Mouse (Mus musculus) induced T-regulatory cell, adult 2 months (primary cell): ENCODE results near the gene Slc5a10.
A peak's percentile ranks its signal among the peaks of the same experiment; 100 is the strongest.
"Not testable (repeated sequence)": the region's sequence is repeated elsewhere in the genome, so short reads cannot be mapped to it uniquely, and the experiment has no call there.

Source experiments
- DNase-seq: peaks from one replicate; pipeline ENCODE4 v3.0.0-alpha.2; 2012; ENCODE audit warnings: low read depth

The Slc5a10 gene

DNA sequence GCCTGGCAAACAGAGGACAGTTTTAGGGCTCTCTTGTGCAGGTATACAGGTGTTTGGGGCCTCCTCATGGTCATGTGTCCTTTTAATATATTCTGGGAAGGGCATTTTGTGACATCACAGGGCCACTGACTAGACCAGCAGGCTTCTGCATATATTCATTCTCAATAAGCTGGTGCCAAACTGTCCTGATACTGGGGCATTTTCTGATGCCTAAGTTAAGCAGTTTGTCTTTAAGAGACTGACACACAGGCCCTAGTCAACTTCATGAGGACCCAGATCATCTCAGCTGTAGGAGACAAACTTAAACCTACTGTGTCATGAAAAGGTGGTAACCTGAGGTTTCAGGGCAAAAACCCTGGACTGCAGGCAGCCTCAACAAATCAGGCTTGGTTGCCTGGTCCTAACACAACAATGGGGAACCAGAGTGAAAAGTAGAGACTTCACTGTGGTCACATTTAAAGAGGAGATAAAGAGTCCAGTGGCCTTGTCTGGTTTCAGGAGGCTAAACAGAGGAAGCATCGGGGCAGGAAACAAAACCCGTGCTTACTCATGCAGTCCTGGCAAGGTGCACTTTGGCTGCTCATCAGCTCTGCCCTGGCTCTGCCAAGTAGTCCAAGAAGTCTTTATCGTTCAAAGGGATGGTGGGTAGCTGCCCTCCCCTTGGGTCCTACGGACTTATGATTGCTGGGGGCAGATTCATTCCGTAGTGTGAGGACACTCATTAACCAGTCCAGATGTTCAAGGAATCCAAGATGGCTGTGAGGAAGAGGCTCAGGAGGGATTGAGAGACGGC is 72.5 kb downstream of the Slc5a10 start:
- DNase-seq: peak; percentile 79

DNA sequence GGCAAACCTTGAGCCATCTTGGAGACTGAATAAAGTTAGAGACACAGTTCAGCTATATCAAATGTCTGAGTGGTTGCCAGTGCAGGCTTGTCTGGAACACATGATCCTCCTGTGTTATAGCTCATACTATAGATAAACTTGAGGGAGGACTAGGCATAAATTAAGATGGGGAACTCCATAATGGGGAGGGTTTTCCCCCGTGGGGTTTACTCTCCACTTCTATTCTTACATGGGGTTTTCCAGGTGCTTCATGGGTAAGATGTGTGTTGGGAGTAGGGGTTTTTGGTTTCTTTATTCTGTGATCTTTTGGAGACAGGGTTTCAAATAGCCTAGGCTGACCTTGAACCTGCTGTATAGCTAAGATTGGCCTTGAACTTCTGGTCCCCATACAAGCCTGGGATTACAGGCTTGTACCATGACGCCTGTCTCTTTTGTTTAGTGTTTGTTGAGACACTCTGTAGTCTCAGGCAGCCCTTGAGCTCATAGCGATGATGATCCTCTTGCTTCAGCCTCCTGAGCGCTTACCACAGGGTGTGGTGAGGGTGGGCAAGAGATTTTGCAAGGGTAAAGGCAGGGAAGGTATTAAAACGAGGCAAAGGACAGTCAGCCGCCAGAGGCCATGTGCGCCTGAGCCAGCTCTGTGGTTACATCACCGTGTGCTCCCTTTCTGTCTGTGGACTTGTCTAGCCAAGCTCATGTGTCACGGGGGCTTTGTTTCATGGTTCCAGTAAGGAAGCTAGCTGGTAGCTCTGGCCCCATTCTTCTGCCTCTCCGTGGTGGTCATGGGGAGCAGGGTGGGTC is 73.3 kb downstream of the Slc5a10 start:
- DNase-seq: peak; percentile 92

DNA sequence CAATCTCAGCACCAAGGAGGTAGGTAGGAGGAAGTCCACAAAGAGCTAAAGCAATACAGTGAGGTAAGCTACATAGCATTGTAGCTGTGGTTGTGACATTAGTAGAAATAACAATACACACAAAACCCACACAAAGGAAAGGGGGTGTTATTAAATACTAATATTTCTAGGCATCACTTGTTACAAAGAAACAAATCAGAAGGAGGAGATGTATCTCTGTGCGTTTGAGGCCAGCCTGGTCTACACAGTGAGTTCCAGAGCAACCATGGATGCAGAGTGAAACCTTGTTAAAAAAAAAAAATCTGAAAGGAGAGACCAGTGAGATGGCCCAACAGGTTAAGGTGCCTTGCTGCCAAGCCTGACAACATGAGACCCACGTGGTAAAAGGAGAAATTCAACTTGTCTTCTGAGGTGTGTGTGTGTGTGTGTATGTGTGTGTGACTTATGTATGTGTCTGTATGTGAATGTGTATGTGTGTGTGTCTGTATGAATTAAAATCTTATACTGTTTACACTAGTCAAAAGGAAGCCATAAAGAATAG is 74.1 kb downstream of the Slc5a10 start:
- DNase-seq: peak; percentile 48

DNA sequence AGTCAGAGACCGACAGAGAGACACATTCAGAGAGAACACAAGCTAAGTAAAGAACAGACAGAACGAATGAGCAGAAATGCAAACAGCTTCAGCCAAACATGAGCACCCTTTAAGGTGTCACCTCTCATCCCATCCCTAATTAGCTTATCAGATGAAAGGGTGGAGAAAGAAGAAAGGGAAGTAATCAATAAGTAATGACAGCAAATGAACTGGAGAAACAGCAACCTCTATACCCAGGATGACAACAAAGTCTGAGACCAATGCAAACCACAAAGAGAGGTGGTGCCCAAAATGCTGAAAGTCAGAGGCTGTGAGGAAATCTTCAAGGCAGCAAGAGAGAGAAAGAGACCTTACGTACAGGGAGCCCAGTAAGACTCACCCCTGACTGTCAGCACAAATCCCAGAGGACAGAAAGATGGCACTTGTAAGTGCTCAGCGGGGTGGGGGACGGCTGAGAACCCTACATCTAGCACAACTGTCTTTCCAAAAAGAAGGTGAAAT is 75.2 kb downstream of the Slc5a10 start:
- peak; percentile 81 for DNase-seq

DNA sequence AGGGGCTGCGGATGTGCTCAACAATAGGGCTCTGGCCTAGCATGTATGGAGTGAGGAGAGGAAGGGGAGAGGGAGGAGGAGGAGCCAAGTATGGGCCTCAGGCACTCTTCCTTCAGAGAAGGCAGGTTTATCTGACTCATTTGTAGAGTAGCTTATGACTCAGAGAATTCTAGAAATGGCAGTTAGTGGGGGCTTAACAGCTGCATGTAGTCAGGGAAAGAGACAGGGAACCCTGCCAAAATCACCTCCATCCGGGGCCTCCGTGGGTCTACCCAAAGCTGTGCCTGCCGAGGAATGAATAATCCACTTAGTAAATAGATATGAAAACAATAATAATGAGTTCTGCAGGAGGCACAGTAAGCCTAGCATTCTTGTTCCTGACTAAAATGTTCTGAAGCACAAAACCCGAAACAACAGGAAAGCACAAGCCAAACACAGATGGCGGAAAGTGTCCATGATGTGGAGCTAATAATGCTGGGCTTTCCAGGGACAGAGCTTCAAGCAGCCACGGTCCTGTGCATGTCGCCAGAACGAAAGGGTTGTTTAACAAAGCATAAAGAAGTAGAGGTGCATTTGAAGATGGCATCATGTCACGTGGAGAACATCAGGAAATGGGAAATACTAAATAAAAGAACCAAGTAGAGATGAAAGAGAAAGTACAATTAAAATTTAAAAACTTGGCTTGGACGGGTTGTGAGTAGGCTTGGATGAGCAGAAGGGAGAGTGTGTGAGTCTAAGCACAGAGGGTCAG is 75.9 kb downstream of the Slc5a10 start:
- peak; percentile 90 for DNase-seq

DNA sequence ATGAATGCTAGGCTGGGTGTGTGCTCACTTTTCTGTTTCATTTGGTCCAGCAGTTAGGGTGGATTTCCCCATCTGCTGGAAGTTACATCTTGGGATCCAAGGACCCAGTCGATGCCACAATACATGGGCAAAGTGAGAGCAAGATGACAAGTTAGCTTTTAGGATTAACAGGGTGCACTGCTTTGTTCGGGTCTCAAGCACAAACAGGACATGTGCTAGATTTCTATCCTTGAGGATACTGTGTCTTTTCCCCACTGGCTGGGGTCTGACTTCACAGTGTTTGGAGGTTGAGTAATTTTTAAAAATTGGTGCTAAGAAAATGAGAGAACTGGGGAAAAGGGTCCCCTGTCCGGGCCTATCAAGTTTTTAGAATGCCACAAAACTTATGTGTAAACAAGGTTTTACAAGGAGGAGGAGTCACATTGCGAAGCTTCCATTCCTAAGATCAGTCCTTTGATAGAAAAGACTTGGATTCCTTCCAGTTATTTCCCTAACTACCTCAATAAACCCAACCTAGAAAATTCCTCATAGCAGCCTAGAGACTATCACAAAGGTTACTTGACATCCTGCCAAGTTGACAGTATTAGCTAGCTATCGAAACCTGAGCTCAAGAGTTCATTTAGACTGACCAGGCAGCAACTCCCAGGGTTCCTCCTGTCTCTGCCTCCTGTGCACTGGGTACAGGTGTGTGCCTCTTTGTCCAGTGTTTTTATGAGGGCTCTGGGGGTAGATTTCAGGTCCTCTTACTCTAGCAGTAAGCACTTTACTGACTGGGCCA is 77.3 kb downstream of the Slc5a10 start:
- peak; percentile 39 for DNase-seq

DNA sequence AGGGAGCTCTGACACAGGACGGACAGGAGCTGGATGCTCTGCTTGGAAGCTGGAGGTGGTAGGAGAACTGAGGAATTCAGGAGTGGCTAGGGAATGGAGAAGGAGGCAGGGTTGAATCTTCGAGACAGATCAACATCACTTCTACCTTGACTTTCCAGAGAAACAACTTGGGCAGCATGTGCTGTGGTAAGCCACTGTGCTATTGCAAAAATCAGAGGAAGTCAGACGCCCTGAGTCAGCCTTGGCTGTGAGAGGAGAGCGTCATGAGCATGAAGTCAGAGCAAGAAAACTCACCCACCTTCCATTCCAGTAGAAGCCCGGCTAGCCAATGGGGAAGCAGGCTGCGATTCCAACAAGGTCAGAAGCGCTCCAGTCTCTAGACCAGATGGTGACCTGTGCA is 78.5 kb downstream of the Slc5a10 start:
- DNase-seq: peak; percentile 73

DNA sequence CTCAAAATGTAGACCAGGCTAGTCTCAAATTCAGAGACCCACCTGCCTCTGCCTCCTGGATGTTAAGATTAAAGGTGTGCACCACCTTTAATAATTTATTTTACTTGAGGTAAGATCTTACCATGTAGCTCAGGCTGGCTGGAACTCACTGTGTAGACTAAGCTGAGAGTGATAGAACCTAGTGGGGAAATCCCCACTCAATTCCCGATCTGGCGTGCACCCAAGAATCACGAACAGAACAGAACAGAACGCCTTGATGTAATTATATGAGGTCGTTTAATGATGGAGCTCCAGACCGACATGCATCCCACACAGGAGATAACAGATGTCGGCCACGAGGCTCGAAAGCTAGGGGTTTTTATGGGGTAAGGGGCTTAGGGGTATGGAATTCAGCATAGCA is 80.0 kb downstream of the Slc5a10 start:
- DNase-seq: peak; percentile 59

DNA sequence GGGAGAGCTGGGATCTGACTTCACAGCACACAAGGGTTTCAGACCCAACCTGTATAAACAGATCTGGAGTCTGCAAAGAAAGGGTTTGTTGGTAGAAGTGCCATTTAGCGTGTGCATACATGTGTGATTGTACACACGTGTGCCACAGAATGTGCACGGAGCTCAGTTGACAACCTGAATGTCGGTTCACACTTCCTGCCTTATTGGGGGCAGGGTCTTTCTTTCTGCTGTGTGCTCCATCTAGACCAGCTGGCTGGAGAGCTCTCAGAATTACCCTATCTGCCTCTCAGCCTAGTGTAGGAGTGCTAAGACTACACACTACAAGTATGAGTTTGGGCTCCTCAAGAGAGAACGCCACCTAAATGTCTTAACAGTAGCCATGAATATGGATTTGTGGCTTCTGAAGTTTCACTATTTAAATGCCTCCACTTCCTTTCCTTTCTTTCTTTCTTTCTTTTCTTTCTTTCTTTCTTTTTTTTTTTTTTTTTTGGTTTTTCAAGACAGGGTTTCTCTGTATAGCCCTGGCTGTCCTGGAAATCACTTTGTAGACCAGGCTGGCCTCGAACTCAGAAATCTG is 80.9 kb downstream of the Slc5a10 start:
- DNase-seq: peak; percentile 64

DNA sequence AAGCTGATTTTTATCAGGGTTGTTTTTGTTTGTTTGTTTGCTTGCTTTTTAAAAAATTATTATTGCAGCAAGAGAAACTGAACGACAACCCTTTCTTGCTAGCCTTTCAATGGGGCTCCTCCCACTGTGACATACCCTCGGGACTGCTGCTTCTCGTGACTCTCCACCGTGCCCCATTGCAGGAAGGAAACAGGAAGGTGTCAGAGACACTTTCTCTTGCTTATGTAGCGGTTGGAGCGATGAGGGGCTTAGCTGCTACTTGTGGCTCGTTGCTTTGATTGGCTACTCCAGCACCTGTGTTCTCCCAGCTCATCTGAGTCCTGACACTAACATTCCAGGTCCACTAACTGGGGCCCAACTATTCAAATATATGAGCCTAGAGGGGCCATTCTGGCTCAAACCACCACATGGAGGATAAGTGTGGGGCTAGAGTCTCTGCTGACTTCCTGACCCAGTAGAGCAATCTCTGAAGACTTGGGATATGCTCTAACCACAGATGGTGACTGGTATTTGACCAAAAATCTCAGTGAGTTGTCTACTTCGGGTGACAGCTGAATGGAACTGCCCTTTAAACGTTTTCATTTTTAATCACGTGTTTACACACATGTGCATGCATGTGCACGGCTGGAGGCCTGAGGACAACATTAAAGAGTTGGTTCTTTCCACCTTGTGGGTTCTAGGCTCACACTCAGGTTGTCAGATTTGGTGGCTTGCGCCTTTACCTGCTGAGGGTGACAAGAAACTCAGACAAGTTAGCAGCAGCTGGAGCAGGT is 81.7 kb downstream of the Slc5a10 start:
- DNase-seq: peak; percentile 83

DNA sequence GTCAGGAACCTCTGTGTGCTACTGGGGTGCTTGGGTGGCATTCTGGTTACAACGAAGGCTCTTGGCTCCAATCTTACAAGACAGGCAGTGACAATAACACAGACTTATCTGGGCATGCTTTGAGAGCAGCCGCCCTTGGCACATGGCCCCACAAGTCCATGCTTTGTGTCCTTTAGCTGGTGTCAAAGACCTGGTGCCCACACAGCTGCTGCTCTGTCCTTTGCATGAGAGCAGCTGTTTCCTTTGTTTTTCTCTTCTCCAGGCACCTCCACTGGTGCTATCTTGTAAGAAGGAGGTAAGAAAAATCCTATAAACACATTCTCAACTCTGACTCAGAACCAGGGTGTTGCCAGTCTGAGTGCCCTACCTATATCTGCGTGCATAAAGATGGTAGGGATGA is 82.8 kb downstream of the Slc5a10 start:
- peak; percentile 44 for DNase-seq

DNA sequence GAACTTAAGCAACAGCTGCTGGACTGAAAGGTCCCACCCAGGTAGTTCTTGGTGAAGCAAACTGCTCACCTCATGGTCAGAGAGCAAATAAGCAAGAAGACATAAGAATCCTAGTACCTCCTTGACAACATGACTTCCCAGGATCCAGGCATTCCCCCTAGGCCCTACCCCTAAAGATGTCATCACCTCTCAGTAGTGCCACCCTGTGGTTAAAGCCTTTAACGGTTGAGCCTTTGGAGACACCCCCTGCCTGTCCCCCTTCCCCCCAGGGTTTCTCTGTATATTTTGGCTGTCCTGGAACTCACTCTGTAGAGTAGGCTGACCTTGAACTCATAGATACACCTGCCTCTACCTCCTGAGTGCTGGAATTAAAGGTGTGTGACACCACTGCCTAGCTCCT is 83.2 kb downstream of the Slc5a10 start:
- peak; percentile 49 for DNase-seq

DNA sequence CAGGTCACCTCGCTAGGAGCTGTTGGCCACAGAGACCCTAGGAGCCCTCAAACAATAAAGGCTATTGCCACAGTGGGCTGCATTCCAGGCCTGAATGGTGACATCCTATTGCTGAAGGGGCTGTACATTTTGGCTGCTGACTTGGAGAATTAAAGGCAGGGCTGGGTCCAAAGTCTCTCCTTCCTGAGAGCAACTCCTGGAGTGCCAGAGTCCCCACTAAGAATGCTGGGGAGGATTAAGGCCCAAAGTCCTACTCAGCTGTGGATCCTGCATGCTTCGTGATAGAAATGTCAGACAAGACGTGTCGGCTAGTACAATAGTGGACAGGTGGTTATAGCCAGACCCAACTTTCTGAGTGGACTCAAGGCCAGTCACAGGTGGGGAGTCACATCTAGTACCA is 84.3 kb downstream of the Slc5a10 start:
- DNase-seq: not testable (repeated sequence)

DNA sequence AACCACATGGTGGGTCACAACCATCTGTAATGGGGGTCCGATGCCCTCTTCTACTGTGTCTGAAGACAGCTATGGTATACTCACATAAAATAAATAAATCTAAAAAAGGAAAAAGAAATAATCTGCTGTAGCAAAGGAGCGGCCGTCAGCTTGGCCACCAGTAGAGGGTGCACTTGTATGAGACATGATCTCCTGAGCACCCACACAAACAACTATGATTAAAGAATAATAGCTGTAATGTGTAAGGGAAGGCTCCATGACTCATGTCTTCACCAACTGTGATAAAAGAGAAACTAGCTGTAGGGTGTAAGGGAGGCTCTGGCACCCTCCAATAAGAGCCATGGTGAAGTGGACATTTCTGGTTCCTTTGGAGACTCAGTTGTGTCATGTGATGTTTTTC is 91.0 kb downstream of the Slc5a10 start:
- DNase-seq: peak; percentile 78

DNA sequence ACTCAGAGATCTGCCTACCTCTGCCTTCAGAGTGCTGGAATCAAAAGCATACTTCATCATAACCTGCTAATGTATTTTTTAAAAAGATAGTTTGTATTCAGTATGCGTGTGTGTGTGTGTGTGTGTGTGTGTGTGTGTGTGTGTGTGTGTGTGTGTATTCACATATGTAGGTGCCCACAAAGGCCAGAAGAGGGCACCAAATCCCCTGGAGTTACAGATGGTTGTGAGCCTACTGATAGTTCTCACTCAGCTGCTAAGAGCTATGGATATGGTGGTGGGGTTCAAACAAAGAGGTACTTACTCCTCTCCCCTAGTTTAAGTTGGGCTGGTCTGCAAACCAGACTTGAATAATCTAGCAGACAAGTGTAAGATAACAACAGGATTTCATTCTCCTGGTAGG is 94.1 kb downstream of the Slc5a10 start:
- DNase-seq: peak; percentile 43

DNA sequence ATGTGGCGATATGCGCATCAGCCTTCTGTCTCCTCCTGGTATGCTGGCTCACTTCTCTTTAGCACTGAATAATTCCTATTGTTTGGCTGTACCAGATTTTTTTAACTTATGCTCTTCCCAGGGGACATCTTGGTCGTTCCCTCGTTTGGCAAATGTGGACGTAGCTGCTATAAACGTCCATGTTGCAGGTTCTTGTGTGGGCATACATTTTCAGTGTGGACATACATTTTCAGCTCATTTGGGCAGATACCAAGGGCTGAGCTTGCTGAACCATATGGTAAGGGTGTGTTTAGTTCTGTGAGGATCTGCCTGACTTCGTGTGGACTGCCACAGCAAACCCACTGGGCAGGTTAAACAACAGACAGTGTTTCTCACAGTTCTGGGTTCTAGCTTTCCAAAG is 95.5 kb downstream of the Slc5a10 start:
- DNase-seq: no peak
